ENCODE assay signal across 9 mouse cellular contexts in the genomic region with DNA sequence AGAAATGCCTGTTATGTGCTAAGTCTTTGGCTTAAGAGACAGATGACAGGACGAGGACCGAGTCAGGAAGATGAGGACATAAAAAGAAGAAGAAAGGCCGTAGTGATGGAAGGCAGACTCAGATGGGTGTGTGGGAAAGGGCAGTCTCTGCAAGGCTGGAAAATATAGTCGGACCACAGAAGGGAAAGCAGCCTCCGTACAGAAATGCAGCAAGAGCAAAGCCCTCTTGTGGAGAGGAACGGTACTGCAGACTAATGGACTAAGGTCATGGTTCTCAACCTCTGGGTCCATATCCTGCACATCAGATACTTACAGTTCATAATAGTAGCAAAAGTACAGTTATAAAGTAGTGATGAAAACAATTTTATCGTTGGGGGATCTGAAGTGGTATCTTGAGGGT. TPM values are rescaled to one million over a fixed set of nuclear protein-coding genes. Genes with fewer than 3 reads are reported as not detected.
A peak's percentile ranks its signal among the peaks of the same experiment; 100 is the strongest.
DNase-seq lines count a peak whose midpoint lies in the region; ATAC-seq and TF ChIP-seq lines count a peak whose summit lies in the region.
"Had no signal": no experiment of that assay in that cellular context is flagged by ENCODE, and none has a peak within 500 bp of the region (broad histone marks: within the 10 kb centered on the region; RNA-seq: fewer than 3 reads in every experiment).

No protein-coding gene starts in this region.

- no peak for ATAC-seq in heart, embryonic 12.5 days (ENCODE audit: insufficient number of reproducible peaks, low FRiP score)

- peak; percentile 98 for TF ChIP-seq CTCF in heart, adult 2 months (IDR thresholded peaks at IDR 0.05)
- no peak for TF ChIP-seq CTCF in thymus, adult 2 months (IDR thresholded peaks at IDR 0.05; ENCODE audit: borderline replicate concordance, control insufficient read depth, extremely low read depth, insufficient read depth, low read length, poor library complexity)

- no peaks in the 10 kb centered on the region for H3K79me2 ChIP-seq in heart, adult 2 months (replicated peaks; ENCODE audit: control insufficient read depth, insufficient read depth, low read length)

- intact Hi-C loops in heart, adult 2 months (cut with DNase I) = loop anchor here (2.0 to 5.0 kb wide), 3 partner anchors 38 to 432 kb away; no protein-coding TSS in a partner anchor
- intact Hi-C loops in gastrocnemius, postnatal 14 days (cut with DNase I; ENCODE audit: low total_unique reads) = loop anchor here (10.0 kb wide), 1 partner anchor 340 kb away; no protein-coding TSS in a partner anchor

- TF ChIP-seq POLR2A in heart, adult 2 months (IDR thresholded peaks at IDR 0.05; ENCODE audit: insufficient read depth, low read depth, low read length) = no peak
- no peak for TF ChIP-seq POLR2A in thymus, adult 2 months (IDR thresholded peaks at IDR 0.05; ENCODE audit: control insufficient read depth, extremely low read depth, insufficient read depth, low read length, poor library complexity)

- H3K4me1 ChIP-seq in heart, adult 2 months (ENCODE audit: control insufficient read depth, insufficient read depth, low read length) = no peaks in the 10 kb centered on the region
- H3K4me1 ChIP-seq in heart, embryonic 12.5 days (replicated peaks) = no peaks in the 10 kb centered on the region
- no peaks in the 10 kb centered on the region for H3K4me1 ChIP-seq in thymus, adult 2 months (replicated peaks; ENCODE audit: control insufficient read depth, insufficient read depth, low read length)
- H3K4me1 ChIP-seq: limb, embryonic 13.5 days had no signal

- no peak overlapping the region for H3K27ac ChIP-seq in heart, adult 2 months
- no peak overlapping the region for H3K27ac ChIP-seq in heart, embryonic 12.5 days (ENCODE audit: poor library complexity, severe bottlenecking)
- H3K27ac ChIP-seq in thymus, adult 2 months (ENCODE audit: control insufficient read depth, insufficient read depth, low read length) = no peak overlapping the region
- H3K27ac ChIP-seq: limb, embryonic 13.5 days had no signal

- H3K36me3 ChIP-seq in heart, adult 2 months (ENCODE audit: control insufficient read depth, insufficient read depth, low read length) = no peaks in the 10 kb centered on the region
- no peaks in the 10 kb centered on the region for H3K36me3 ChIP-seq in heart, embryonic 12.5 days
- no peaks in the 10 kb centered on the region for H3K36me3 ChIP-seq in thymus, adult 2 months (ENCODE audit: control insufficient read depth, insufficient read depth, low read length)
- H3K36me3 ChIP-seq: limb, embryonic 13.5 days had no signal

- H3K4me2 ChIP-seq in heart, embryonic 12.5 days = no peak overlapping the region
- H3K4me2 ChIP-seq: limb, embryonic 13.5 days had no signal

- H3K9ac ChIP-seq in heart, adult 2 months (ENCODE audit: low read depth, low read length) = no peak overlapping the region
- no peak overlapping the region for H3K9ac ChIP-seq in heart, embryonic 12.5 days
- H3K9ac ChIP-seq: limb, embryonic 13.5 days had no signal

- 29% methylated on average over 7 of the region's 7 CpGs for WGBS in heart, adult 2 months
- 25% methylated on average over 7 of the region's 7 CpGs for WGBS in heart, embryonic 12.5 days
- 26% methylated on average over 7 of the region's 7 CpGs for WGBS in thymus, adult 2 months

- peaks cover 9% of the 10 kb centered on the region; the same call in 1 of the 2 replicates for H3K9me3 ChIP-seq in heart, embryonic 12.5 days (replicated peaks)

- peak in 1 of 2 experiments; percentile 23 for DNase-seq in heart, adult 2 months
- DNase-seq in thymus, adult 2 months = peak; percentile 68
- no peak for DNase-seq in thymus, adult 18-20 months
- peak; percentile 42 for DNase-seq in c-Kit-positive CD71-positive TER-119-positive erythroid progenitor cells, embryonic 14.5 days (ENCODE audit: low spot score)
- peak; percentile 39 for DNase-seq in gastrocnemius, postnatal 14 days
- DNase-seq in lung, adult 18-20 months = peak; percentile 28 to 61
- DNase-seq in spleen, postnatal 36 days (ENCODE audit: low spot score in 2 of 2) = peak; percentile 35 to 47

- no peaks in the 10 kb centered on the region for H3K27me3 ChIP-seq in heart, adult 2 months (ENCODE audit: control insufficient read depth, insufficient read depth, low read length)
- no peaks in the 10 kb centered on the region for H3K27me3 ChIP-seq in heart, embryonic 12.5 days (replicated peaks)
- no peaks in the 10 kb centered on the region for H3K27me3 ChIP-seq in thymus, adult 2 months (ENCODE audit: control insufficient read depth, insufficient read depth, low read length)
- H3K27me3 ChIP-seq: limb, embryonic 13.5 days had no signal

- no peak overlapping the region for H3K4me3 ChIP-seq in heart, adult 2 months
- no peak overlapping the region for H3K4me3 ChIP-seq in heart, embryonic 12.5 days
- H3K4me3 ChIP-seq in thymus, adult 2 months (ENCODE audit: control insufficient read depth, insufficient read depth, low read length) = no peak overlapping the region
- H3K4me3 ChIP-seq: limb, embryonic 13.5 days had no signal

- TF ChIP-seq EP300 in heart, adult 2 months (IDR thresholded peaks at IDR 0.05; ENCODE audit: insufficient read depth, low read depth, low read length) = 0 out of 2 replicates have a peak, but pooled peaks have one; percentile 18

RNA-seq across cellular contexts. Expression of gene Pced1b, which starts 11.7 kb away (rescaled TPM):
- 1 to 10 TPM; 3.6 to 3.9 TPM for total RNA-seq in heart, adult 2 months (2021)
- polyA plus RNA-seq in heart, adult 2 months (2012; rRNA removed) = 3.7 and 3.8 TPM in 2 replicates
- polyA plus RNA-seq in heart, embryonic 12.5 days (2016; fragmentation: Nextera tagmentation; extraction: Ambion mirVana) = 2.4 and 3.1 TPM in 2 replicates
- polyA plus RNA-seq in thymus, adult 2 months (2012; rRNA removed) = 26.5 and 26.7 TPM in 2 replicates
- total RNA-seq in gastrocnemius, postnatal 14 days (2021) = 1 to 10 TPM; 3.7 to 4.1 TPM

RNA-seq across cellular contexts. Expression of gene Amigo2, which starts 11.9 kb away (rescaled TPM):
- 1 to 10 TPM; 6.1 to 6.9 TPM for total RNA-seq in heart, adult 2 months (2021)
- 2.3 and 3.4 TPM in 2 replicates for polyA plus RNA-seq in heart, adult 2 months (2012; rRNA removed)
- 3.5 and 3.7 TPM in 2 replicates for polyA plus RNA-seq in heart, embryonic 12.5 days (2016; fragmentation: Nextera tagmentation; extraction: Ambion mirVana)
- 2.5 and 2.8 TPM in 2 replicates for polyA plus RNA-seq in thymus, adult 2 months (2012; rRNA removed)
- 1 to 10 TPM; 2.3 to 3.3 TPM for total RNA-seq in gastrocnemius, postnatal 14 days (2021)

Comparison
In these comparisons a context has a peak if more than half of its experiments do, and no peak if none do; other contexts are left out.
1. DNase-seq: peak in thymus, adult 2 months (single experiment), c-Kit-positive CD71-positive TER-119-positive erythroid progenitor cells, embryonic 14.5 days (single experiment), gastrocnemius, postnatal 14 days (single experiment), lung, adult 18-20 months (2 of 2) and spleen, postnatal 36 days (2 of 2); none in thymus, adult 18-20 months (0 of 2).